Comparison of ENCODE assay signal across 1 mouse cellular context in the genomic region with DNA sequence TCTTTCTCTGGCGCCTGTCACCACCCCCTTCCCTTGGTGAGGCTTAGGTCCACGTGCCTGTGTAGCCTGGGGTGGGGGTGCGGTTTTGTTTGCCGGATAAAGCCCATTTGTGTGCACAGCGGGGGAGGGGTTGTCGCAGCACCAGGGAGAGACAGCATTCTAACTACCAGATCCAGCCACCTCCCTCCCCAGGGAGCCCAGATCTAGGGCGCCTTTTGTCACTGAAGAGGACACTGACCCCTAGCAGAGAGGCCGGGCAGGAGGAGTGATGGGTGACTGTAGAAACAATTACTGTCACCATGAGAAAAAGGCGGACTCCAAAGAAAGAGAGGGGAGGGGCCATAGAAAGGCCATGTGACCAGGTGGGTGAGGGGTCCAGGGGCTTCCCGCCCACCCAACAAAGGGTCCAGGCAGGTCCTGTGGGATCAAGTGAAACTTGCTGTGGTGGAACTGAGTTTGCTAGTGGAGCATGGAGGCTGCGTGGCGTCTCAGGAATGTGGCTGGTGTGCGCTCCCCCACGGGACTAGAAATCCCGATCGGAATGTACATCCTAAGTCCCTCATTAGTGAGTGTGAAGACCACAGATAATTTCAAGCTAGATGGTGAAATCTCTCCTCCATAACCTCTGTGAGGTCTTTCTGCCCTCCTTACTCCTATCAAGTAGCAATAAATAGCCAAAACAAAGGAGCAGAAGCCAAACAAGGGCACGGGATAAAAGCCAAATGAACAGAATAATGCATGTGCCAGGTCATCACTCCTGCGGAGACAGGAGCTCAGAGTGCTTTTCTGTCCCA.
TF ChIP-seq lines count a peak whose summit lies in the region.

No protein-coding gene starts in this region.

TF ChIP-seq in C2C12, 6 proteins besides CTCF, POLR2A, EP300 and RAD21:
- TF ChIP-seq USF1 (IDR thresholded peaks at IDR 0.05; ENCODE audit: low read depth) (peak; percentile 79), CEBPB (IDR thresholded peaks at IDR 0.05; ENCODE audit: low read depth) (no peak), MYOG (IDR thresholded peaks at IDR 0.05; ENCODE audit: control insufficient read depth, extremely low read depth, insufficient read length) (no peak)
TF ChIP-seq in C2C12: peak in this region for 1.
